Comparison of ENCODE assay signal across 8 mouse cellular contexts in genomic region chr13:72631373-72632021, GRCm38 (mm10). TPM values are rescaled to one million over a fixed set of nuclear protein-coding genes. Genes with fewer than 3 reads are reported as not detected.
DNase-seq lines count a peak whose midpoint lies in the region; ATAC-seq and TF ChIP-seq lines count a peak whose summit lies in the region.

No protein-coding gene starts in this region.

- H3K4me3 ChIP-seq in lung, embryonic 16.5 days (ENCODE audit: low read length), result peak overlapping the region; percentile 73
- H3K4me3 ChIP-seq in forebrain, embryonic 12.5 days (replicated peaks), result peak overlapping the region; percentile 53
- peak overlapping the region; percentile 51 for H3K4me3 ChIP-seq in kidney, postnatal 0 days (replicated peaks; ENCODE audit: low read depth, low read length)

- peak; percentile 2; the same call in 1 of the 2 replicates for TF ChIP-seq CTCF in kidney, postnatal 0 days (IDR thresholded peaks at IDR 0.05; ENCODE audit: low read depth)

- no peaks in the 10 kb centered on the region for H3K36me3 ChIP-seq in lung, embryonic 16.5 days (ENCODE audit: control insufficient read depth, insufficient read depth, low read length)
- no peaks in the 10 kb centered on the region for H3K36me3 ChIP-seq in forebrain, embryonic 12.5 days (replicated peaks)
- no peaks in the 10 kb centered on the region for H3K36me3 ChIP-seq in kidney, postnatal 0 days (ENCODE audit: insufficient read depth, low read length)

- no peaks in the 10 kb centered on the region for H3K9me3 ChIP-seq in lung, embryonic 16.5 days (ENCODE audit: control insufficient read depth, low read length)
- no peaks in the 10 kb centered on the region for H3K9me3 ChIP-seq in forebrain, embryonic 12.5 days
- H3K9me3 ChIP-seq in kidney, postnatal 0 days (replicated peaks; ENCODE audit: low read length), result no peaks in the 10 kb centered on the region

- H3K4me2 ChIP-seq in lung, embryonic 16.5 days (ENCODE audit: low read depth, low read length), result peak overlapping the region; percentile 45
- peak overlapping the region; percentile 47 for H3K4me2 ChIP-seq in forebrain, embryonic 12.5 days
- peak overlapping the region; percentile 30 for H3K4me2 ChIP-seq in kidney, postnatal 0 days (ENCODE audit: low read length)

- H3K4me1 ChIP-seq in lung, embryonic 16.5 days (replicated peaks; ENCODE audit: control insufficient read depth, insufficient read depth, low read length), result no peaks in the 10 kb centered on the region
- H3K4me1 ChIP-seq in forebrain, embryonic 12.5 days, result peaks cover 59% of the 10 kb centered on the region
- H3K4me1 ChIP-seq in kidney, postnatal 0 days (replicated peaks; ENCODE audit: insufficient read depth, low read length), result peaks cover 8% of the 10 kb centered on the region; the same call in 1 of the 2 replicates

- no peak for ATAC-seq in lung, embryonic 16.5 days (ENCODE audit: low read depth)
- ATAC-seq in forebrain, embryonic 12.5 days (ENCODE audit: low FRiP score), result no peak
- ATAC-seq in kidney, postnatal 0 days (replicated peaks; ENCODE audit: low FRiP score, low read depth), result 0 out of 2 replicates have a peak, but pooled peaks have one; percentile 2

- H3K27me3 ChIP-seq in lung, embryonic 16.5 days (ENCODE audit: control insufficient read depth, insufficient read depth, low read depth, low read length), result peaks cover 84% of the 10 kb centered on the region
- H3K27me3 ChIP-seq in forebrain, embryonic 12.5 days, result peaks cover 97% of the 10 kb centered on the region
- H3K27me3 ChIP-seq in kidney, postnatal 0 days (ENCODE audit: insufficient read depth, low read length), result peaks cover 94% of the 10 kb centered on the region

- no peak for DNase-seq in lung, postnatal 36 days
- DNase-seq in kidney, postnatal 0 days (ENCODE audit: low spot score), result no peak
- peak; percentile 51 for DNase-seq in retina, postnatal 1 day
- no peak for DNase-seq in spleen, adult 18-20 months
- DNase-seq in gastrocnemius, postnatal 25 days, result no peak
- no peak for DNase-seq in frontal cortex, adult 2 months (ENCODE audit: extremely low spot score in 1 of 2, low spot score in 1 of 2)

- under 1% methylated on average over 57 of the region's 62 CpGs for WGBS in lung, embryonic 16.5 days
- WGBS in forebrain, embryonic 12.5 days, result under 1% methylated on average over 62 of the region's 62 CpGs
- WGBS in kidney, postnatal 0 days, result under 1% methylated on average over 49 of the region's 62 CpGs

- peak overlapping the region; percentile 9; the same call in 1 of the 2 replicates for H3K27ac ChIP-seq in lung, embryonic 16.5 days (ENCODE audit: low read length)
- H3K27ac ChIP-seq in forebrain, embryonic 12.5 days, result no peak overlapping the region
- H3K27ac ChIP-seq in kidney, postnatal 0 days, result no peak overlapping the region

- H3K9ac ChIP-seq in lung, embryonic 16.5 days (ENCODE audit: low read length), result peak overlapping the region; percentile 88
- peak overlapping the region; percentile 38; the same call in 1 of the 2 replicates for H3K9ac ChIP-seq in forebrain, embryonic 12.5 days
- H3K9ac ChIP-seq in kidney, postnatal 0 days (ENCODE audit: low read depth, low read length), result 0 out of 2 replicates have a peak overlapping the region, but pooled peaks have one; percentile 31

RNA-seq across cellular contexts. Expression of gene Irx2, which starts 2.9 kb away (rescaled TPM):
- polyA plus RNA-seq in lung, embryonic 16.5 days (2015; fragmentation: Nextera tagmentation; extraction: Ambion mirVana), result 14.9 and 17.3 TPM in 2 replicates
- 3.6 and 6.5 TPM in 2 replicates for polyA plus RNA-seq in forebrain, embryonic 12.5 days (2016; fragmentation: Nextera tagmentation; extraction: Ambion mirVana)
- 10.7 and 12.2 TPM in 2 replicates for polyA plus RNA-seq in kidney, postnatal 0 days (2015; fragmentation: Nextera tagmentation; extraction: Ambion mirVana)
- total RNA-seq in gastrocnemius, postnatal 25 days (2021), result not detected
- 0.06 and 0.20 TPM in 2 replicates for polyA plus RNA-seq in frontal cortex, adult 2 months (2012; rRNA removed)

Comparison
In these comparisons a context has a peak if more than half of its experiments do, and no peak if none do; other contexts are left out.
1. H3K9ac ChIP-seq: peak in every context shown above with its lines; median percentile 88 in lung, embryonic 16.5 days; 38 in forebrain, embryonic 12.5 days; 31 in kidney, postnatal 0 days.